Mouse (Mus musculus): ENCODE results near the gene Celf5.

GRCm38 (mm10) chr10:81510246-81510810 is 27.8 kb upstream of the Celf5 start:
- TF ChIP-seq CTCF (IDR thresholded peaks at IDR 0.05; ENCODE audit: control insufficient read depth, insufficient read depth, insufficient read length) (no peak), MAX (IDR thresholded peaks at IDR 0.05) (no peak), USF1 (IDR thresholded peaks at IDR 0.05; ENCODE audit: low read depth) (no peak), MYOD1 (IDR thresholded peaks at IDR 0.05; ENCODE audit: control insufficient read depth, insufficient read length, low read depth) (no peak), CEBPB (IDR thresholded peaks at IDR 0.05; ENCODE audit: low read depth) (no peak), FOSL1 (IDR thresholded peaks at IDR 0.05; ENCODE audit: insufficient read depth, low read length, poor library complexity, severe bottlenecking) (no peak)
